Mouse (Mus musculus) midbrain, postnatal 0 days (tissue): ENCODE results near the gene Tusc2. TPM values are rescaled to one million over a fixed set of nuclear protein-coding genes. Genes with fewer than 3 reads are reported as not detected.
"Not testable (repeated sequence)": the region's sequence is repeated elsewhere in the genome, so short reads cannot be mapped to it uniquely, and the experiment has no call there.

Source experiments
- ATAC-seq: fragments of 200-750 bp; cut with Nextera tagmentation; 2 replicates; pipeline ENCODE4 v1.8.0; 2017; ENCODE audit warnings: moderate number of reproducible peaks, mild to moderate bottlenecking, moderate TSS enrichment, moderate library complexity; ENCODE audit not compliant: low FRiP score
- DNase-seq: peaks from one replicate; pipeline ENCODE4 v3.0.0-alpha.2; 2015; ENCODE audit warnings: low spot score
- H3K27ac ChIP-seq: fragments of 300-500 bp; sonication (generic); 2 replicates; pipeline ENCODE4 v1.5.1; 2014; ENCODE audit warnings: low read depth, mild to moderate bottlenecking, low read length, mixed read lengths
- H3K27me3 ChIP-seq: fragments of 300-500 bp; sonication (generic); 2 replicates; pipeline ENCODE4 v1.6.1; 2014; ENCODE audit warnings: low read length, control low read depth, mixed read lengths; ENCODE audit not compliant: insufficient read depth
- H3K36me3 ChIP-seq: fragments of 300-500 bp; sonication (generic); 2 replicates; pipeline ENCODE4 v1.6.1; 2014; ENCODE audit warnings: low read length, control low read depth, mixed read lengths; ENCODE audit not compliant: insufficient read depth
- H3K4me1 ChIP-seq: fragments of 300-500 bp; sonication (generic); 2 replicates; pipeline ENCODE4 v1.6.1; 2014; ENCODE audit warnings: mild to moderate bottlenecking, control low read depth, antibody characterized with exemption, low read length, mixed read lengths; ENCODE audit not compliant: insufficient read depth
- H3K4me2 ChIP-seq: fragments of 300-500 bp; sonication (generic); 2 replicates; pipeline ENCODE4 v1.6.1; 2014; ENCODE audit warnings: low read depth, mild to moderate bottlenecking, low read length, mixed read lengths; ENCODE audit not compliant: poor library complexity, severe bottlenecking
- H3K4me3 ChIP-seq: fragments of 300-500 bp; sonication (generic); 2 replicates; pipeline ENCODE4 v1.5.1; 2014; ENCODE audit warnings: low read depth, mild to moderate bottlenecking, low read length, moderate library complexity
- H3K9ac ChIP-seq: fragments of 300-500 bp; sonication (generic); replicated peaks from 2 replicates; pipeline ENCODE4 v1.6.1; 2014; ENCODE audit warnings: mild to moderate bottlenecking, low read length, moderate library complexity, mixed read lengths; ENCODE audit not compliant: poor library complexity, severe bottlenecking
- H3K9me3 ChIP-seq: fragments of 300-500 bp; sonication (generic); 2 replicates; pipeline ENCODE4 v1.6.1; 2016; ENCODE audit warnings: low read length, control low read depth
- CTCF ChIP-seq: IDR thresholded peaks from 2 replicates; pipeline ENCODE4 v1.5.1; 2016; ENCODE audit warnings: antibody characterized with exemption, mild to moderate bottlenecking
- WGBS: fragments of 180-500 bp; shearing (Covaris S2); extraction: QIAGEN DNeasy Blood & Tissue Kit; methylation state at CpG from one replicate; pipeline ENCODE4 v1.1.7; 2014; 5-methylcytosine and 5-hydroxymethylcytosine counted together
- polyA plus RNA-seq: library from polyadenylated mRNA; unstranded; fragments of >200 nt; fragmentation: Nextera tagmentation; extraction: Ambion mirVana; gene quantifications from 2 replicates; pipeline ENCODE4 v1.2.1, GENCODE M21; 2015
- total RNA-seq: library from RNA; depleted of rRNA; stranded (reverse); fragments of >200 nt; gene quantifications from 2 replicates; pipeline ENCODE4 v1.2.3, GENCODE M21; 2014

Gene Tusc2
- total and polyA plus RNA-seq, 2 experiments from 2014 or later = 132 to 142 TPM

GRCm38 (mm10) chr9:107555031-107555457, 8.0 kb upstream of the Tusc2 start:
- Histone ChIP-seq H3K4me2 (peak overlapping the region; percentile 81), H3K4me3 (peak overlapping the region; percentile 74), H3K4me1 (no peaks in the 10 kb centered on the region; the same call in 1 of the 2 replicates), H3K27me3 (peaks cover 26% of the 10 kb centered on the region), H3K27ac (peak overlapping the region; percentile 79), H3K9ac (peak overlapping the region; percentile 74), H3K9me3 (no peaks in the 10 kb centered on the region), H3K36me3 (peaks cover 25% of the 10 kb centered on the region)
- TF ChIP-seq CTCF = no peak
- 0% methylated on average over 23 of the region's 23 CpGs for WGBS
- DNase-seq (no peak), ATAC-seq (no peak)

- Histone ChIP-seq H3K36me3 (peaks cover 25% of the 10 kb centered on the region), H3K4me3 (peak overlapping the region; percentile 74; the same call in 1 of the 2 replicates), H3K9me3 (no peaks in the 10 kb centered on the region), H3K27ac (no peak overlapping the region), H3K4me2 (peak overlapping the region; percentile 81), H3K9ac (peak overlapping the region; percentile 74; the same call in 1 of the 2 replicates), H3K4me1 (no peaks in the 10 kb centered on the region; the same call in 1 of the 2 replicates), H3K27me3 (peaks cover 19% of the 10 kb centered on the region)
- 39% methylated on average over 2 of the region's 2 CpGs for WGBS
- TF ChIP-seq CTCF = no peak
- no peak for ATAC-seq
- no peak for DNase-seq
These were observed 7.4 kb upstream of the Tusc2 start for GRCm38 (mm10) chr9:107555701-107556100.

GRCm38 (mm10) chr9:107556346-107556745, 6.7 kb upstream of the Tusc2 start:
- H3K4me3 ChIP-seq = no peak overlapping the region
- H3K27ac ChIP-seq = no peak overlapping the region
- no peak for DNase-seq
- H3K4me2 ChIP-seq = peak overlapping the region; percentile 81; the same call in 1 of the 2 replicates
- H3K4me1 ChIP-seq = no peaks in the 10 kb centered on the region; the same call in 1 of the 2 replicates
- H3K27me3 ChIP-seq = peaks cover 14% of the 10 kb centered on the region
- no peaks in the 10 kb centered on the region for H3K9me3 ChIP-seq
- no peak overlapping the region; the same call in 1 of the 2 replicates for H3K9ac ChIP-seq
- 76% methylated on average over 3 of the region's 3 CpGs for WGBS
- ATAC-seq = no peak
- TF ChIP-seq CTCF = no peak
- peaks cover 26% of the 10 kb centered on the region for H3K36me3 ChIP-seq

GRCm38 (mm10) chr9:107565556-107565955, 2.5 kb downstream of the Tusc2 start:
- not testable (repeated sequence) for H3K4me2 ChIP-seq, H3K27me3 ChIP-seq, H3K27ac ChIP-seq, DNase-seq, ATAC-seq, H3K9me3 ChIP-seq, H3K4me3 ChIP-seq, H3K9ac ChIP-seq
- H3K36me3 ChIP-seq = peaks cover 17% of the 10 kb centered on the region
- 51% methylated on average over 5 of the region's 5 CpGs for WGBS
- H3K4me1 ChIP-seq = peaks cover 21% of the 10 kb centered on the region
- peak; percentile 26 for TF ChIP-seq CTCF

- 0 out of 2 replicates have a peak overlapping the region, but pooled peaks have one; percentile 18 for H3K27ac ChIP-seq
- WGBS = 58% methylated on average over 15 of the region's 15 CpGs
- peaks cover 25% of the 10 kb centered on the region for H3K4me1 ChIP-seq
- no peak overlapping the region for H3K9ac ChIP-seq
- ATAC-seq (no peak), DNase-seq (peak; percentile 70)
- peak; percentile 85 for TF ChIP-seq CTCF
- H3K36me3 ChIP-seq = peaks cover 22% of the 10 kb centered on the region
- no peaks in the 10 kb centered on the region for H3K9me3 ChIP-seq
- H3K4me2 ChIP-seq = no peak overlapping the region
- no peaks in the 10 kb centered on the region for H3K27me3 ChIP-seq
- no peak overlapping the region for H3K4me3 ChIP-seq
These were observed 3.1 kb downstream of the Tusc2 start for GRCm38 (mm10) chr9:107566041-107566709.

GRCm38 (mm10) chr9:107566855-107567254, 3.8 kb downstream of the Tusc2 start:
- no peaks in the 10 kb centered on the region for H3K9me3 ChIP-seq
- ATAC-seq = no peak
- H3K9ac ChIP-seq = no peak overlapping the region
- 0 out of 2 replicates have a peak overlapping the region, but pooled peaks have one; percentile 18 for H3K27ac ChIP-seq
- no peaks in the 10 kb centered on the region for H3K27me3 ChIP-seq
- peaks cover 20% of the 10 kb centered on the region for H3K36me3 ChIP-seq
- 69% methylated on average over 3 of the region's 3 CpGs for WGBS
- H3K4me2 ChIP-seq = no peak overlapping the region
- no peak for DNase-seq
- peaks cover 28% of the 10 kb centered on the region for H3K4me1 ChIP-seq
- no peak for TF ChIP-seq CTCF
- H3K4me3 ChIP-seq = no peak overlapping the region
